In genomic region chr13:31564394-31564793, GRCm38 (mm10) we compare ENCODE assay signal across 30 mouse cellular contexts. TPM values are rescaled to one million over a fixed set of nuclear protein-coding genes. Genes with fewer than 3 reads are reported as not detected.
DNase-seq lines count a peak whose midpoint lies in the region; ATAC-seq and TF ChIP-seq lines count a peak whose summit lies in the region.
"Had no signal": no experiment of that assay in that cellular context is flagged by ENCODE, and none has a peak within 500 bp of the region (broad histone marks: within the 10 kb centered on the region; RNA-seq: fewer than 3 reads in every experiment).

No protein-coding gene starts in this region.

- H3K36me3 ChIP-seq in heart, embryonic 13.5 days = no peaks in the 10 kb centered on the region
- H3K36me3 ChIP-seq in lung, embryonic 14.5 days (ENCODE audit: insufficient read depth) = no peaks in the 10 kb centered on the region
- H3K36me3 ChIP-seq: embryonic facial prominence, embryonic 10.5 days; embryonic facial prominence, embryonic 15.5 days; forebrain, embryonic 12.5 days; G1E; hindbrain, embryonic 13.5 days; midbrain, embryonic 13.5 days; neural tube, embryonic 13.5 days had no signal

- peak; percentile 28 to 78 for DNase-seq in adrenal gland, adult (ENCODE audit: inconsistent age in 2 of 2, low spot score in 1 of 2)
- DNase-seq in adrenal gland, postnatal 4 days (ENCODE audit: low spot score in 2 of 2) = no peak
- no peak for DNase-seq in heart, postnatal 36 days
- DNase-seq in lung, embryonic 14.5 days = peak; percentile 54
- DNase-seq in lung, postnatal 4 days = no peak
- DNase-seq in lung, postnatal 14 days = peak; percentile 24
- DNase-seq: cerebellum, adult 2 months; cerebellum, postnatal 14 days; gastrocnemius, postnatal 10 days; heart, postnatal 4 days; kidney, adult 11 months; layer of hippocampus, postnatal 36 days; left cerebral cortex, postnatal 4 days; thymus, adult 2 months; thymus, postnatal 36 days had no signal

- H3K4me2 ChIP-seq in heart, embryonic 13.5 days = peak overlapping the region; percentile 18; the same call in 1 of the 2 replicates
- H3K4me2 ChIP-seq in lung, embryonic 14.5 days = no peak overlapping the region
- H3K4me2 ChIP-seq: embryonic facial prominence, embryonic 15.5 days; forebrain, embryonic 12.5 days; hindbrain, embryonic 13.5 days; midbrain, embryonic 13.5 days; neural tube, embryonic 13.5 days had no signal

- peaks cover 29% of the 10 kb centered on the region for H3K4me1 ChIP-seq in heart, embryonic 13.5 days
- peaks cover 8% of the 10 kb centered on the region; the same call in 1 of the 2 replicates for H3K4me1 ChIP-seq in lung, embryonic 14.5 days (ENCODE audit: insufficient read depth)

- TF ChIP-seq CTCF in lung, embryonic 14.5 days (IDR thresholded peaks at IDR 0.05; ENCODE audit: low read depth) = no peak

- 34% methylated on average over 6 of the region's 6 CpGs for WGBS in heart, embryonic 13.5 days
- WGBS in lung, embryonic 14.5 days = 26% methylated on average over 6 of the region's 6 CpGs

- intact Hi-C loops in heart, postnatal 36 days (cut with DNase I) = loop anchor here (5.0 kb wide), 1 partner anchor 53 kb away; no protein-coding TSS in a partner anchor

- ATAC-seq in heart, embryonic 13.5 days (ENCODE audit: extremely low read depth, insufficient number of reproducible peaks, low FRiP score, low TSS enrichment) = no peak
- no peak for ATAC-seq in lung, embryonic 14.5 days (ENCODE audit: insufficient read depth)
- no peak for ATAC-seq in cerebellum, adult (ENCODE audit: insufficient number of reproducible peaks, low FRiP score, low TSS enrichment)
- ATAC-seq: midbrain, embryonic 13.5 days had no signal

- H3K27me3 ChIP-seq in heart, embryonic 13.5 days (replicated peaks) = peaks cover 80% of the 10 kb centered on the region
- H3K27me3 ChIP-seq in lung, embryonic 14.5 days (ENCODE audit: insufficient read depth, low read length) = peaks cover 36% of the 10 kb centered on the region

- no peak overlapping the region for H3K9ac ChIP-seq in heart, embryonic 13.5 days
- H3K9ac ChIP-seq in lung, embryonic 14.5 days = no peak overlapping the region
- H3K9ac ChIP-seq: embryonic facial prominence, embryonic 15.5 days; forebrain, embryonic 12.5 days; hindbrain, embryonic 13.5 days; liver, embryonic 14.5 days; midbrain, embryonic 13.5 days; neural tube, embryonic 13.5 days had no signal

- H3K27ac ChIP-seq in heart, embryonic 13.5 days (replicated peaks) = no peak overlapping the region
- no peak overlapping the region for H3K27ac ChIP-seq in lung, embryonic 14.5 days (ENCODE audit: low read depth)
- H3K27ac ChIP-seq: embryonic facial prominence, embryonic 10.5 days; embryonic facial prominence, embryonic 15.5 days; forebrain, embryonic 12.5 days; hindbrain, embryonic 13.5 days; kidney, postnatal 0 days; liver, embryonic 14.5 days; macrophage; midbrain, embryonic 13.5 days; neural tube, embryonic 13.5 days had no signal

- no peak overlapping the region for H3K4me3 ChIP-seq in heart, embryonic 13.5 days
- H3K4me3 ChIP-seq in lung, embryonic 14.5 days (ENCODE audit: low read depth, low read length) = no peak overlapping the region
- H3K4me3 ChIP-seq: embryonic facial prominence, embryonic 10.5 days; embryonic facial prominence, embryonic 15.5 days; forebrain, embryonic 12.5 days; hindbrain, embryonic 13.5 days; midbrain, embryonic 13.5 days; neural tube, embryonic 13.5 days had no signal

- no peaks in the 10 kb centered on the region for H3K9me3 ChIP-seq in heart, embryonic 13.5 days
- no peaks in the 10 kb centered on the region for H3K9me3 ChIP-seq in lung, embryonic 14.5 days (ENCODE audit: low read depth, low read length)
- H3K9me3 ChIP-seq: embryonic facial prominence, embryonic 10.5 days; embryonic facial prominence, embryonic 15.5 days; forebrain, embryonic 12.5 days; hindbrain, embryonic 13.5 days; midbrain, embryonic 13.5 days; neural tube, embryonic 13.5 days had no signal

RNA-seq across cellular contexts. Expression of gene A530084C06Rik, which starts 5.3 kb away (rescaled TPM):
- total RNA-seq in adrenal gland, postnatal 4 days (2021) = under 1 TPM; 0.11 to 0.28 TPM
- polyA plus RNA-seq in heart, embryonic 13.5 days (2015; fragmentation: Nextera tagmentation; extraction: Ambion mirVana) = not detected in 2 replicates
- total RNA-seq in heart, postnatal 36 days (2021) = under 1 TPM in 1 of 2 experiments, not detected in 1; 0.08 TPM
- not detected in 2 replicates for polyA plus RNA-seq in lung, embryonic 14.5 days (2014; fragmentation: Nextera tagmentation; extraction: Ambion mirVana)
- total RNA-seq: G1E; gastrocnemius, postnatal 10 days; heart, postnatal 4 days; megakaryocyte-erythroid progenitor cell, adult 5-6 weeks had no signal
- polyA plus RNA-seq: C2C12; embryonic facial prominence, embryonic 10.5 days; embryonic facial prominence, embryonic 15.5 days; forebrain, embryonic 12.5 days; G1E; heart, embryonic 16.5 days; hindbrain, embryonic 13.5 days; kidney, postnatal 0 days; macrophage; midbrain, embryonic 13.5 days; neural tube, embryonic 13.5 days had no signal

RNA-seq across cellular contexts. Expression of gene Foxq1, which starts 8.5 kb away (rescaled TPM):
- total RNA-seq in adrenal gland, postnatal 4 days (2021) = 1 to 10 TPM in 1 of 2 experiments, under 1 TPM in 1; 0.76 to 1.6 TPM
- 0.07 and 0.17 TPM in 2 replicates for polyA plus RNA-seq in heart, embryonic 13.5 days (2015; fragmentation: Nextera tagmentation; extraction: Ambion mirVana)
- total RNA-seq in heart, postnatal 36 days (2021) = under 1 TPM; 0.33 TPM
- 0.78 and 0.92 TPM in 2 replicates for polyA plus RNA-seq in lung, embryonic 14.5 days (2014; fragmentation: Nextera tagmentation; extraction: Ambion mirVana)
- total RNA-seq: gastrocnemius, postnatal 10 days; megakaryocyte-erythroid progenitor cell, adult 5-6 weeks had no signal
- polyA plus RNA-seq: G1E, macrophage had no signal

Comparison
In these comparisons a context has a peak if more than half of its experiments do, and no peak if none do; other contexts are left out.
1. DNase-seq: peak in adrenal gland, adult (2 of 2), lung, embryonic 14.5 days (single experiment) and lung, postnatal 14 days (single experiment); none in adrenal gland, postnatal 4 days (0 of 2), heart, postnatal 36 days (0 of 2) and lung, postnatal 4 days (0 of 2).